Mouse (Mus musculus) liver, postnatal 0 days (tissue): ENCODE data around the gene Scml4.

Experiments used
- CTCF ChIP-seq: sonication (generic); IDR thresholded peaks from 2 replicates; pipeline ENCODE4 v1.5.1; 2016; ENCODE audit warnings: antibody characterized with exemption, low read depth
- EP300 ChIP-seq: IDR thresholded peaks from 2 replicates; pipeline ENCODE4 v1.6.1; 2016; ENCODE audit warnings: antibody characterized with exemption, low read depth, mild to moderate bottlenecking

DNA sequence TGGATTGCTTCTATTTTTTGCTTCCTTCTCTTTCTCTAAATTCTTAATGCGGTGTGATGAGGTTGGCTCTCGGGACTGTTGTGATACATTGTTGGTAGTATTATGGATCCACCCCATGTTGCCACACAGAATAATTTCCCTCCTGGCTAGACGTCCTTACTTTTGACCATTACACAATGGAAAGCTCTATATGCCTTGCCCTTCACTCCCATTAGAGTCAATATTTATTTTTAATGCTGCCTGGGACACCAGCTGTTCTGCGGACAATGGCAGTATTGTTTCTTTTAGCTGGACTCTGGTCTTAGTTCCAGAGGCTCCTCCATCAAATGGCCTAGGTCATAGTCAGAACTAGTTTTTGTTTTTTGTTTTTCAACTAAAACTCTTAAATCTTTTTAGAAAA, 32.1 kb downstream of the Scml4 start:
- no peak for TF ChIP-seq CTCF
- no peak for TF ChIP-seq EP300
